Mouse (Mus musculus) limb, embryonic 15.5 days (tissue): ENCODE results near the gene Dnajc4. TPM values are rescaled to one million over a fixed set of nuclear protein-coding genes. Genes with fewer than 3 reads are reported as not detected.
"Not testable (repeated sequence)": the region's sequence is repeated elsewhere in the genome, so short reads cannot be mapped to it uniquely, and the experiment has no call there.

Experiments
- ATAC-seq: fragments of 200-750 bp; cut with Nextera tagmentation; 2 replicates; pipeline ENCODE4 v1.8.0; 2017; ENCODE audit warnings: low read depth, moderate TSS enrichment; ENCODE audit not compliant: insufficient number of reproducible peaks, low FRiP score, low TSS enrichment
- H3K27ac ChIP-seq: fragments of 300-500 bp; sonication (generic); 2 replicates; pipeline ENCODE4 v1.5.1; 2015; ENCODE audit warnings: moderate library complexity, mild to moderate bottlenecking, inconsistent platforms
- H3K27me3 ChIP-seq: fragments of 300-500 bp; sonication (generic); 2 replicates; pipeline ENCODE4 v1.6.1; 2015; ENCODE audit warnings: inconsistent platforms
- H3K36me3 ChIP-seq: fragments of 300-500 bp; sonication (generic); 2 replicates; pipeline ENCODE4 v1.6.1; 2015; ENCODE audit warnings: inconsistent platforms
- H3K4me1 ChIP-seq: fragments of 300-500 bp; sonication (generic); 2 replicates; pipeline ENCODE4 v1.6.1; 2015; ENCODE audit warnings: inconsistent platforms
- H3K4me2 ChIP-seq: fragments of 300-500 bp; sonication (generic); 2 replicates; pipeline ENCODE4 v1.6.1; 2015; ENCODE audit warnings: mild to moderate bottlenecking, inconsistent platforms
- H3K4me3 ChIP-seq: fragments of 300-500 bp; sonication (generic); 2 replicates; pipeline ENCODE4 v1.5.1; 2015; ENCODE audit warnings: mild to moderate bottlenecking, inconsistent platforms
- H3K9ac ChIP-seq: fragments of 300-500 bp; sonication (generic); 2 replicates; pipeline ENCODE4 v1.6.1; 2015; ENCODE audit warnings: inconsistent platforms
- H3K9me3 ChIP-seq: fragments of 300-500 bp; sonication (generic); 2 replicates; pipeline ENCODE4 v1.6.1; 2016; ENCODE audit warnings: inconsistent platforms
- WGBS: fragments of 180-500 bp; shearing (Covaris S2); methylation state at CpG from one replicate; pipeline ENCODE4 v1.1.7; 2015; 5-methylcytosine and 5-hydroxymethylcytosine counted together
- polyA plus RNA-seq: library from polyadenylated mRNA; unstranded; fragments of >200 nt; fragmentation: Nextera tagmentation; extraction: Ambion mirVana; gene quantifications from 2 replicates; pipeline ENCODE4 v1.2.1, GENCODE M21; 2015

The Dnajc4 gene
- polyA plus RNA-seq, 1 experiment from 2014 or later, result 23.8 TPM

- Histone ChIP-seq H3K36me3 (peaks cover 13% of the 10 kb centered on the region), H3K9me3 (no peaks in the 10 kb centered on the region), H3K9ac (no peak overlapping the region), H3K27me3 (no peaks in the 10 kb centered on the region), H3K4me2 (no peak overlapping the region), H3K27ac (no peak overlapping the region), H3K4me3 (no peak overlapping the region), H3K4me1 (peaks cover 43% of the 10 kb centered on the region)
- WGBS, result 84% methylated on average over 8 of the region's 8 CpGs
- no peak for ATAC-seq
Measured at GRCm38 (mm10) chr19:6994002-6994401, 1.6 kb upstream of the Dnajc4 start.

- no peak for ATAC-seq
- peak overlapping the region; percentile 31; the same call in 1 of the 2 replicates for H3K9ac ChIP-seq
- H3K36me3 ChIP-seq, result peaks cover 5% of the 10 kb centered on the region; the same call in 1 of the 2 replicates
- no peaks in the 10 kb centered on the region for H3K9me3 ChIP-seq
- H3K27me3 ChIP-seq, result no peaks in the 10 kb centered on the region
- peak overlapping the region; percentile 68; the same call in 1 of the 2 replicates for H3K27ac ChIP-seq
- H3K4me2 ChIP-seq, result peak overlapping the region; percentile 95
- 60% methylated on average over 14 of the region's 14 CpGs for WGBS
- H3K4me3 ChIP-seq, result peak overlapping the region; percentile 59
- H3K4me1 ChIP-seq, result peaks cover 46% of the 10 kb centered on the region
Measured at GRCm38 (mm10) chr19:6993011-6993770, 819 bp upstream of the Dnajc4 start.

- H3K27ac ChIP-seq, ATAC-seq, H3K4me3 ChIP-seq, H3K36me3 ChIP-seq, H3K9ac ChIP-seq, H3K9me3 ChIP-seq, H3K27me3 ChIP-seq: not testable (repeated sequence)
- WGBS, result 90% methylated on average over 6 of the region's 6 CpGs
- Histone ChIP-seq H3K4me1 (peaks cover 49% of the 10 kb centered on the region), H3K4me2 (peak overlapping the region; percentile 95; the same call in 1 of the 2 replicates)
Measured at GRCm38 (mm10) chr19:6991166-6991565, 1.2 kb downstream of the Dnajc4 start.

GRCm38 (mm10) chr19:6990712-6991111 lies 1.7 kb downstream of the Dnajc4 start:
- 75% methylated on average over 6 of the region's 6 CpGs for WGBS
- H3K9ac ChIP-seq, result no peak overlapping the region
- H3K36me3 ChIP-seq, result peaks cover 2% of the 10 kb centered on the region; the same call in 1 of the 2 replicates
- peaks cover 53% of the 10 kb centered on the region for H3K4me1 ChIP-seq
- H3K4me2 ChIP-seq, result no peak overlapping the region
- ATAC-seq, result no peak
- no peak overlapping the region for H3K4me3 ChIP-seq
- no peaks in the 10 kb centered on the region for H3K27me3 ChIP-seq
- no peaks in the 10 kb centered on the region for H3K9me3 ChIP-seq
- H3K27ac ChIP-seq, result no peak overlapping the region

GRCm38 (mm10) chr19:6989251-6989650 lies 3.1 kb downstream of the Dnajc4 start:
- Histone ChIP-seq H3K27ac (no peak overlapping the region), H3K9ac (no peak overlapping the region), H3K4me3 (no peak overlapping the region), H3K36me3 (peaks cover 14% of the 10 kb centered on the region), H3K4me1 (peaks cover 40% of the 10 kb centered on the region), H3K9me3 (no peaks in the 10 kb centered on the region), H3K27me3 (no peaks in the 10 kb centered on the region), H3K4me2 (no peak overlapping the region)
- ATAC-seq, result no peak
- WGBS, result 91% methylated on average over 8 of the region's 8 CpGs

- peaks cover 24% of the 10 kb centered on the region for H3K36me3 ChIP-seq
- peak overlapping the region; percentile 91 for H3K4me3 ChIP-seq
- H3K4me2 ChIP-seq, result peak overlapping the region; percentile 83
- H3K4me1 ChIP-seq, result peaks cover 33% of the 10 kb centered on the region
- H3K9me3 ChIP-seq, result no peaks in the 10 kb centered on the region
- peak overlapping the region; percentile 93 for H3K9ac ChIP-seq
- H3K27me3 ChIP-seq, result no peaks in the 10 kb centered on the region
- no peak for ATAC-seq
- H3K27ac ChIP-seq, result peak overlapping the region; percentile 90
- WGBS, result 5% methylated on average over 8 of the region's 8 CpGs
Measured at GRCm38 (mm10) chr19:6987904-6988285, 4.5 kb downstream of the Dnajc4 start.

GRCm38 (mm10) chr19:6987061-6987903 lies 5.1 kb downstream of the Dnajc4 start, which contains the start of gene Vegfb:
Vegfb (minus strand) TSS chr19:6987651.
- Histone ChIP-seq H3K4me1 (peaks cover 30% of the 10 kb centered on the region), H3K9ac (peak within 1 kb of the TSS; percentile 93), H3K4me3 (peak within 1 kb of the TSS; percentile 91), H3K9me3 (no peaks in the 10 kb centered on the region), H3K4me2 (peak within 1 kb of the TSS; percentile 83), H3K36me3 (peaks cover 30% of the 10 kb centered on the region), H3K27me3 (no peaks in the 10 kb centered on the region), H3K27ac (peak within 1 kb of the TSS; percentile 90)
- peak; percentile 35; the same call in 1 of the 2 replicates for ATAC-seq
- under 1% methylated on average over 70 of the region's 85 CpGs for WGBS

- no peak for ATAC-seq
- H3K9ac ChIP-seq, result peak overlapping the region; percentile 93; the same call in 1 of the 2 replicates
- peaks cover 26% of the 10 kb centered on the region for H3K4me1 ChIP-seq
- WGBS, result 76% methylated on average over 10 of the region's 10 CpGs
- no peaks in the 10 kb centered on the region for H3K9me3 ChIP-seq
- peak overlapping the region; percentile 91 for H3K4me3 ChIP-seq
- H3K27ac ChIP-seq, result peak overlapping the region; percentile 90; the same call in 1 of the 2 replicates
- H3K36me3 ChIP-seq, result peaks cover 36% of the 10 kb centered on the region
- H3K27me3 ChIP-seq, result no peaks in the 10 kb centered on the region
- H3K4me2 ChIP-seq, result peak overlapping the region; percentile 83
Measured at GRCm38 (mm10) chr19:6985951-6986708, 6.2 kb downstream of the Dnajc4 start.

- WGBS, result 85% methylated on average over 19 of the region's 19 CpGs
- Histone ChIP-seq H3K4me3 (no peak overlapping the region), H3K36me3 (peaks cover 36% of the 10 kb centered on the region)
Measured at GRCm38 (mm10) chr19:6985300-6985699, 7.1 kb downstream of the Dnajc4 start.

GRCm38 (mm10) chr19:6983621-6984020 lies 8.8 kb downstream of the Dnajc4 start:
- Histone ChIP-seq H3K9ac (no peak overlapping the region), H3K4me1 (peaks cover 41% of the 10 kb centered on the region), H3K36me3 (peaks cover 36% of the 10 kb centered on the region), H3K4me3 (no peak overlapping the region), H3K27me3 (no peaks in the 10 kb centered on the region), H3K4me2 (no peak overlapping the region), H3K27ac (no peak overlapping the region), H3K9me3 (no peaks in the 10 kb centered on the region)
- ATAC-seq, result no peak
- WGBS, result 95% methylated on average over 5 of the region's 5 CpGs

More at GRCm38 (mm10) chr19:6985300-6985699, 7.1 kb downstream of the Dnajc4 start:
- Histone ChIP-seq H3K4me2 (no peak overlapping the region), H3K4me1 (peaks cover 30% of the 10 kb centered on the region), H3K27ac (no peak overlapping the region), H3K27me3 (no peaks in the 10 kb centered on the region), H3K9ac (no peak overlapping the region), H3K9me3 (no peaks in the 10 kb centered on the region)
- ATAC-seq, result no peak

- Histone ChIP-seq H3K27me3 (no peaks in the 10 kb centered on the region), H3K4me3 (no peak overlapping the region), H3K4me1 (peaks cover 46% of the 10 kb centered on the region), H3K4me2 (peak overlapping the region; percentile 68; the same call in 1 of the 2 replicates), H3K9ac (no peak overlapping the region), H3K9me3 (no peaks in the 10 kb centered on the region), H3K27ac (no peak overlapping the region), H3K36me3 (peaks cover 50% of the 10 kb centered on the region)
- WGBS, result 92% methylated on average over 4 of the region's 4 CpGs
- ATAC-seq, result no peak
Measured at GRCm38 (mm10) chr19:6981465-6981864, 10.9 kb downstream of the Dnajc4 start.
